Mouse (Mus musculus) ES-E14 (cell line): ENCODE measurements at regions not wholly inside any gene's neighbourhood (a gene's known extent, or its start where the extent isn't known, plus 50 kb on each side); places are given as distances from the start of the nearest gene placed in this dataset.

ENCODE experiments used
- CHD2 ChIP-seq: IDR thresholded peaks from 2 replicates; pipeline ENCODE4 v1.6.1; 2014; ENCODE audit warnings: mild to moderate bottlenecking, low read depth, low read length, inconsistent platforms
- HCFC1 ChIP-seq: IDR thresholded peaks from 2 replicates; pipeline ENCODE4 v1.6.1; 2012; ENCODE audit warnings: low read length, inconsistent platforms, borderline replicate concordance; ENCODE audit not compliant: insufficient read depth
- MAFK ChIP-seq: IDR thresholded peaks from 2 replicates; pipeline ENCODE4 v1.6.1; 2014; ENCODE audit warnings: mild to moderate bottlenecking, low read depth, low read length, inconsistent platforms; ENCODE audit not compliant: insufficient read depth

DNA sequence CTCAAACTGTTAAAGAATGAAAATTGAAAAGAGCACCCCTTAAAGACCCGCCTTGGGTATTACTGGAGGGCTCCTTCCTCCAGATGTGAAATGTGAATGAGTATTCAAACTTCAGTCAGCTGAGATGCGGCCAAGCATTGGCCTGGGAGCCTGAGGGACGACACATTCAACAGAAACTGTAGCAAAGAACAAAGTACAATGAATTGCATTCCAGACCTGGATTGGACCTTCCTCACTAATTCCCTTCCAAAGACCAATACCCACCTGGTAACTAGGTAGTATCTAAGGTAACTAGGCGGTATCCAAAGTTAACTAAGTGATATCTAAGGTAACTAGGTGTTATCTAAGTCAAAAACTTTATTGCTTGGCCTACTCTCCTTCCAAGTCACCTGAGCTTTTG lies 193.7 kb upstream of the Mkln1 start:
- TF ChIP-seq HCFC1 (no peak), MAFK (no peak), CHD2 (no peak)
